Mouse (Mus musculus): ENCODE data around the gene Gm8068.

The Gm8068 gene

DNA sequence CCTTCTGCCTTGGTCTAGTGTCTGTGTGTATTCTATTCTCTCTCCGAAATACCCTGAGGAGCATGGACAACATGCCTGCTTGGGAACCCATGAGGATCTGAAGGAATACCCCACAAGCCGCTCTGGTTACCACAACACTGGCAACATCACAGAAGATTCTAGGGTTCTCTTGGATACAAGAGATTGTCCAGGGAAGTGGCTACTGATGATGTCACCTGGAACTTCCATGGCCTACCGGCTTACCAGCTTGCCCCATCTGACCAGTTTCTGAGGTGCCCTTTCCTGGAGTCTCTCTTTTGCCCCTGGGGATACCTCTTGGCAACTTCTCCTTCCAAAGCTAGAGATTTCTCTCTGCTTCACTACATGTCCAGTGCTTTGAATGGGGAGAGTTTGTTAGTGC is at the start of gene Gm8068:
Gene Gm8068, minus strand, starts transcription at position 101 of the 400 bp plus-strand sequence.
- WGBS = no CpG with 5 or more reads among the region's 3 CpGs

DNA sequence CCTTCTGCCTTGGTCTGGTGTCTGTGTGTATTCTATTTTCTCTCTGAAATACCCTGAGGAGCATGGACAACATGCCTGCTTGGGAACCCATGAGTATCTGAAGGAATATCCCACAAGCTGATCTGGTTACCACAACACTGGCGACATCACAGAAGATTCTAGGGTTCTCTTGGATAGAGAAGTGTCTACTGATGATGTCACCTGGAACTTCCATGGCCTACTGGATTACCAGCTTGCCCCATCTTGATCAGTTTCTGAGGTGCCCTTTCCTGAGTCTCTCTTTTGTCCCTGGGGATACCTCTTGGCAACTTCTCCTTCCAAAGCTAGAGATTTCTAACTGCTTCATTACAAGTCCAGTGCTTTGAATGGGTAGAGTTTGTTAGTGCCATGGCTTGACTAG is 48.8 kb upstream of the Gm8068 start, which contains the start of gene Gm7929:
Gene Gm7929, minus strand, starts transcription at position 101 of the 400 bp plus-strand sequence.
- WGBS = 69% methylated on average over 1 of the region's 1 CpGs

DNA sequence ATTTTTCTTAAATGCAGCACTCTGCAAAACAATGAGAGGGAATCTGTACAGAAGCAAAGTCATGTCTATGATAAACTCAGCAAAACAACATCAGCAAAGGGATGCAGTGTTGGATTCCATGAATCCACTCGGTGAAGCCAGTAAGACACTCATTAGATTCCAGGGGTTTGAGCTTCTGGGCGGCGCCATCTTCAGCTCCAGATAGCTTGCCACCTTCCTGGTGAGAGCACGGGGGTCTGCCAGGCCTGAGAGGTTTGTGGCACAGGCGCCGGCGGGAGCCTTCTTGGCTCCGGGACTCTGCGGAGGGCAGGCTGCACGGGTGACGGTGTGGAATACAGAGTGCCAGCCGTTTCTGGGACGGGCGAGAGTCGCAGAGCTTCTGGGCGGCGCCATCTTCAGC is 21.8 kb upstream of the Gm8068 start:
- 80% methylated on average over 17 of the region's 17 CpGs for WGBS

DNA sequence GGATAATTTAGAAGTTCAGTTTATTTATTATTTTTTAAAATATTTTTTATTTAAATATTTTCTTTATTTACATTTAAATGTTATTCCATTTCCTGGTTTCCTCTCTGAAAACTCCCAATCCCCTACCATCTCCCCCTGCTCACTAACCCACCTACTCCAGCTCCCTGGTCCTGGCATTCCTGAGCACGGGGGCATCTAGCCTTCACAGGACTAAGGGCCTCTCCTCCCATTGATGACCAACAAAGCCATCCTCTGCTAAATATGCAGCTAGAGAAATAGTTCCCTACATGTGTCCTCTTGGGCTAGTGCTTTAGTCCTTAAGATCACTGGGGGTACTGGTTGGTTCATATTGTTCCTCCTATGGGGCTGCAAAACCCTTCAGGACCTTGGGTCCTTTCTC is 15.5 kb upstream of the Gm8068 start:
- 86% methylated on average over 1 of the region's 1 CpGs for WGBS

DNA sequence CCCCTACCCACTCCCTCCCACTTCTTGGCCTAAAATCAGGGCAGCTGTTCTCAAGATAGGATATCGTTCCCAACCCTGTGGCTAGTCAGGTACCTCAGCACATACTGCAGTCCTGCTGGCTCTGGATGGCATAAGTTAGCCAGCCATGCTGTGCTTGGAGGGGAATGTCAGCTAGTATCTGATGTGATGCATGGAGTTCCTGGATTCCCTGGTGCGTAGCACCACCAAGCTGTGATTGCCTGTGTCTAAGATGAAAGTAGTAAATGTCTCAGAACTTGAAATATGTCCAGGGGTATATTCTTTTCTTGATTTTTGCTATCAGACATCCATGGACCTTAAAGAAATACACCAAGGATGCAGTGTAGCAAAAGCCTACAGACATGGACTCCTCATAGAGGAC is 53.5 kb downstream of the Gm8068 start:
- 84% methylated on average over 2 of the region's 2 CpGs for WGBS

Data from cerebral cortex, adult 2 months (tissue).